Mouse (Mus musculus): Measurements from ENCODE around the gene 9330161L09Rik. TPM values are rescaled to one million over a fixed set of nuclear protein-coding genes. Genes with fewer than 3 reads are reported as not detected.

9330161L09Rik gene
- total RNA-seq, 2 experiments from 2014 or later, result 0.80 to 0.88 TPM

- DNase-seq, result peak; percentile 94
These were observed 18.9 kb downstream of the 9330161L09Rik start, which contains the start of gene Otub2 for GRCm38 (mm10) chr12:103388505-103389347. Otub2 (plus strand) TSS chr12:103388682.

GRCm38 (mm10) chr12:103380226-103380625 is 27.4 kb downstream of the 9330161L09Rik start:
- DNase-seq, result no peak

- DNase-seq, result no peak
These were observed 30.8 kb downstream of the 9330161L09Rik start for GRCm38 (mm10) chr12:103376774-103377173.

- no peak for DNase-seq
These were observed 31.5 kb downstream of the 9330161L09Rik start for GRCm38 (mm10) chr12:103376124-103376523.

GRCm38 (mm10) chr12:103373530-103374236 is 33.9 kb downstream of the 9330161L09Rik start:
- DNase-seq, result no peak

GRCm38 (mm10) chr12:103371711-103372110 is 35.9 kb downstream of the 9330161L09Rik start:
- DNase-seq, result peak; percentile 61

GRCm38 (mm10) chr12:103370861-103371260 is 36.8 kb downstream of the 9330161L09Rik start:
- no peak for DNase-seq

GRCm38 (mm10) chr12:103368777-103369176 is 38.8 kb downstream of the 9330161L09Rik start:
- DNase-seq, result no peak

GRCm38 (mm10) chr12:103368326-103368669 is 39.3 kb downstream of the 9330161L09Rik start:
- DNase-seq, result no peak

GRCm38 (mm10) chr12:103367620-103368325 is 39.8 kb downstream of the 9330161L09Rik start:
- peak; percentile 85 for DNase-seq

GRCm38 (mm10) chr12:103367171-103367570 is 40.4 kb downstream of the 9330161L09Rik start:
- DNase-seq, result no peak

GRCm38 (mm10) chr12:103362336-103362735 is 45.3 kb downstream of the 9330161L09Rik start:
- DNase-seq, result no peak

GRCm38 (mm10) chr12:103361539-103362307 is 45.9 kb downstream of the 9330161L09Rik start:
- no peak for DNase-seq

- no peak for DNase-seq
These were observed 46.8 kb downstream of the 9330161L09Rik start for GRCm38 (mm10) chr12:103360812-103361211.

GRCm38 (mm10) chr12:103358951-103359801 is 48.4 kb downstream of the 9330161L09Rik start:
- peak; percentile 58 for DNase-seq

GRCm38 (mm10) chr12:103358216-103358615 is 49.4 kb downstream of the 9330161L09Rik start:
- DNase-seq, result peak; percentile 63

Measured in gastrocnemius, postnatal 10 days (tissue).